Mouse (Mus musculus): ENCODE data around the gene Nobox.

Nobox gene

DNA sequence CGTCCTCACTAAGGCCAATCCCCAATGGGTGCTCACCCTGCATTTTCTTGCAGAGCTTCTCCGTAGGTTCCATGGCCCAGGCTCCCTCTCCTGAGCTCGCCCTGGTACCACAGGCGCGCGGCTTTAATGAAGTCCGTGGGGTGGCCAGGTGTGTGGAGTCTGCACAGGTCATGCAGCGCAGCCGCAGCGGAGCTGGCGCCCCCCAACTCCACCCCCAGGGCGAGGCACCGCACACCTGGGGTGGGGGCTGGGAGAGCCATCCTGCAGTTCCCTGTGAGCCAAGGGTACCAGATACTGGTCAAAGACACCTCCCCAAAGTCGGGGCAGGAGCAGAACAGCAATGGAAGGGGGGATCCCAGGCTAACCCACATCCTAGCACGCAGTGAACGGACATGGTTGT, at the start of gene Nobox:
Nobox (minus strand) TSS at position 101 of the 400 bp plus-strand sequence.
- in situ Hi-C loops (cut with MboI, MseI), result no loop called here

- in situ Hi-C loops (cut with MboI, MseI), result no loop called here
Measured at GRCm38 (mm10) chr6:43354562-43355241, 45.3 kb upstream of the Nobox start.

GRCm38 (mm10) chr6:43353446-43353845, 44.1 kb upstream of the Nobox start:
- in situ Hi-C loops (cut with MboI, MseI), result no loop called here

- in situ Hi-C loops (cut with MboI, MseI), result no loop called here
Measured at GRCm38 (mm10) chr6:43349083-43349482, 39.7 kb upstream of the Nobox start.

GRCm38 (mm10) chr6:43347637-43348036, 38.3 kb upstream of the Nobox start:
- in situ Hi-C loops (cut with MboI, MseI), result no loop called here

DNA sequence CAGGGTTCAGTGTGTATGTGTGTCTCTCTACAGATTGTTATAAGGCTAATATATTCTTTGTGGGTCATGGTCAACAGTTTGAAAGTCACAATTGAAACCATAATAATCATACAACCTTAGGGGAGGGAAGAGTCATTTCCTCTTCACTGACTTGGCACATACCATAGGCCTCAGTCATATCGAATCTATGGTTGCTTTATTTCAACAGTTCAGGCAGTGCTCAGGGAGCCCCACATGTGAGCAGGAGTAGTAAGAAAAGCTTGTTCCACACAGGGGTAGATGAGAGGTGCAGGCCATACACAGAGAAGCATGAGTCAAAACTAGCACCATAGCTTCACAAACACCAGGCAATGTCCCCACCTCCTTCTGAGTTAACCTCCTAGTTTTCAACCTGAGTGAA, 33.7 kb upstream of the Nobox start:
- in situ Hi-C loops (cut with MboI, MseI), result no loop called here

- in situ Hi-C loops (cut with MboI, MseI), result no loop called here
Measured at GRCm38 (mm10) chr6:43342386-43342785, 33.0 kb upstream of the Nobox start.

DNA sequence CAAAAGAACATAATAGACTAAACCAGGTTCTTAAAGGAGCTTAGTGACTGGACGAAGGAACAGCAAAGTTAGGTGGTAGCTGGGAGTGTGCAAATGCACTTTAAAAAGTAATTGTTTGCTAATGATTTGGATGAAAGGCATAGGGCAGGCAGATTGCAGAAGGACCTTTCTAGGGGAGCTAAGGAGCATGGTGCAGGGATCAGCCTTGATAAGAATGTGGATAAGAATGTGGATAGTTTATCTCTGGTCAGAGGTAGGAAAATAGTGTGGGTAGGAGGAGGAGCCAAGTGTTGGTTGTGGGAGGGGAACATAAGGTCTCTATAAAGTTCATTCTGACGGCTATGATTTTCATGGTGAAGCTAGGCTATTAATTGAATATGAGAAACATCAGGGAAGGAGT, 29.4 kb upstream of the Nobox start:
- in situ Hi-C loops (cut with MboI, MseI), result no loop called here

DNA sequence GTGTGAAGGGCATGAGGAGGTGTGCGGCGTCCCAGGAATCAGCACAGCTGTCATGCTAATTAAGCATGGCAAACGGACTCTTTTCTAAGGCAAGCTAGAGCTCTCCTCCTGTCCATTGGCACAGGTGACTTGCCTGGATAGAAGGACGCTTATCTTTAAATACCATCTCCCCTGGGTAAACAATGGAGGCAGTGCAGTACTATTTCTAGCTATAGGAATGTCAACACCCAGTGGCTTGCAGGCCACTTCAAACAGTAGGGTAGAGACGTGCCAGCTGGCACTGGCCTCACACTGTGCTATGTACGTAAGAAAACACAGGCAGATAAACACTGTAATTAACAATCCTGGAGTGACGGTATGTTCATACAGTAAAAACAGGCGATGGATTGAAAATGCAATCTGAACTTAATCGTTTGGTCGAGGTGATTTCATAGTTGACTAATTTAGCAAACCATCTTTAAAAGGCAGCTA, 28.2 kb upstream of the Nobox start:
- in situ Hi-C loops (cut with MboI, MseI), result no loop called here

- in situ Hi-C loops (cut with MboI, MseI), result no loop called here
Measured at GRCm38 (mm10) chr6:43335619-43336234, 26.4 kb upstream of the Nobox start.

- in situ Hi-C loops (cut with MboI, MseI), result no loop called here
Measured at GRCm38 (mm10) chr6:43333479-43333878, 24.1 kb upstream of the Nobox start.

- in situ Hi-C loops (cut with MboI, MseI), result no loop called here
Measured at GRCm38 (mm10) chr6:43312961-43313656, 3.8 kb upstream of the Nobox start.

DNA sequence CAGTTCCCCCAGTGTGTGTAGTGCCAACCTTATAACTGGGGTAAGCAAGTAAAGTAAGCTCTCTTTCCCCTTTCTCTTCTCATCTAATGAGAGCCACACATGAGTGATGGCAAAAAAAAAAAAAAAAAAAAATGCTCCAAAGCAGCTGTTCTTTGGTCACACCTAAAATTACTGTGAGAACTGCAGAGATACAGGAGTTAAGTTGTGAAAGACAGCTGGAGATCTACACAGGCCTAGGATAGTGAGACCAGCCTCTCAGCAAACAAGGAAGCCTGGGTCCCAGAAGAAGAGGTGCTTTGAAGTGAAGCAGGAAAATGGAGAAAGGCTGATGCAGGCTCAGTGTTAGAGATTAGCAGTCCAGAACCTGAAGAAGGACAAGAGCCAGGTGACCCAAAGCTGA, 3.2 kb upstream of the Nobox start:
- in situ Hi-C loops (cut with MboI, MseI), result no loop called here

- in situ Hi-C loops (cut with MboI, MseI), result no loop called here
Measured at GRCm38 (mm10) chr6:43310071-43310470, 717 bp upstream of the Nobox start.

DNA sequence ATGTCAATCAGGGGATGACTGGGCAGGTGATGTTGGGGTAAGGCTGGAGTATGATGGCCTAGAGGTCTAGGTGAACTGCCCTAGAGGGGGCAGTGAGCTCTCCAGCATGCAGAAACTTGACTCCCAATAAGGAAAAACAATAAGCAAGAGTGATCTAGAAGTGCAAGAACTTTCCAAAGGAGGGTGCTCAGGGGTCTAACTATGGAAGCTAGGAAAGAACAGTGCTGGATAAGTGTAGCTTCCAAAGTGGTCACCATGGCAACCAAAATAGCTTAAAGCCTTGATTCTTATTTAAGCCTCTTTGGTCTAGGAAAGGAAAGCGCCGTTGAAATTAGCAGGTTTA, 11.9 kb downstream of the Nobox start:
- in situ Hi-C loops (cut with MboI, MseI), result no loop called here

- in situ Hi-C loops (cut with MboI, MseI), result no loop called here
Measured at GRCm38 (mm10) chr6:43296798-43297507, 12.4 kb downstream of the Nobox start.

- in situ Hi-C loops (cut with MboI, MseI), result no loop called here
Measured at GRCm38 (mm10) chr6:43295908-43296307, 13.4 kb downstream of the Nobox start.

- in situ Hi-C loops (cut with MboI, MseI), result no loop called here
Measured at GRCm38 (mm10) chr6:43293175-43293574, 16.2 kb downstream of the Nobox start.

DNA sequence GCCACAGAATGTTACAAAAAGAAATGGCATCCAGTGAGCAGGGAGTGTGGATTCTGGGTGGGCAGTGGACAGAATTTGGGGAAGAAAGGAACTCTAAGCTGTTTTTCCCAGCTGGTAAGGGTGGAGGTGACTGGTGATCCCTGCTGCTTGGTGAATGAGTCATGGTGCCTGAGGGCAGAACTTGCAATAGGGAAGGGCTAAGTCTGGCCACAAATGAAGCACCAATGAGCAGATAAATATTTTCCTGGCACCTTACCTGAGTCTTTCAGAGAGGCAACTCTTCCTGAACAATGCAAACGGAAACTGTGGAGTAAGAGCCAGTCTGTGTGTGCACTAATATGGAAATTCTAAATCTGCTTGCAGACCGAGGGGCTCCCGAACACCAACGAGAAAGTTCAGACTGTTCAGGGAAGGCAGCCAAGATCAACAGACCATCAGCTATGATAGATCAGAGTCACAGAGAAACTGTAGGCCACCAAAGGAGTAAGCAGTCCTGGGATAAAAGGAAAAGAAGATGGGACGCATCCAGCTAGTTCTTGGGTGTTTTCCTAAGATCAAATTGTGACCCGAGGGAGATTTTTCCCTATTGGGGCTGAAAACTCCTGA, 16.8 kb downstream of the Nobox start:
- in situ Hi-C loops (cut with MboI, MseI), result no loop called here

DNA sequence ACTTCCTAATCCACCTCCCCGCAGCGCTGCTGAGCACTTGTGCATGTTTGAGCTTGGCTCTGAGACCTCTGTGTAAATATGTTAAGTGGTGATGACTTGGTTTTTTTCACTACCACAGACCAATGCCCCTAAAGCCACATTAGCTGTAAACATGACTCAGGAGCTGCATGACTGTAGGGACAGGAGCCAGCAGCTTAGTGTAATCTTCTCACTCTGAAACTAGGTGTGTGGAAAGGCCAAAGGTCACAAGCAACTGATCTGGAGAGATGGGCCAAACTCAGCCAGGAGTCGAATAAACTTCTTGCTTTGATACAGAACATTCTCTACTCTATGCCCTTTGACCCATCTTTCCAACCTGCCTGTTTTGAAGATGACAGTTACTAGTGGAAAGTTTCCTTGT, 17.3 kb downstream of the Nobox start:
- in situ Hi-C loops (cut with MboI, MseI), result no loop called here

DNA sequence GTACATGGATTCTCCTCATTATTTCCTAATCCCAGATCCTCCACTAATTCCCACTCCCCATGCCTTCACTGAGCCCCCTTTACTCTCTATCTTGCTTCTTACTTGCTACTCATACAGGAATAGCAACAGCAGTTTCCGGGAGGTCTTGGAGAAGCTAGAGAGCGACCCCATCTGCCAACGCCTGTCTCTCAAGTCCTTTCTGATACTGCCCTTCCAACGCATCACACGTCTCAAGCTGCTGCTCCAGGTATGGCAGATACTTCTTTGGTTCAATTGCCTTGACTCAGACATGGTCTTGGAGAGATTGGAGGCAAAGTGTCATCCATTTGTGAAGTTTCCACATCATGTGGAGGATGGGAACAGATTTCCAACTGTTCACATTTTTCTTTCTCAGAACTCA, 28.9 kb downstream of the Nobox start:
- in situ Hi-C loops (cut with MboI, MseI), result no loop called here

DNA sequence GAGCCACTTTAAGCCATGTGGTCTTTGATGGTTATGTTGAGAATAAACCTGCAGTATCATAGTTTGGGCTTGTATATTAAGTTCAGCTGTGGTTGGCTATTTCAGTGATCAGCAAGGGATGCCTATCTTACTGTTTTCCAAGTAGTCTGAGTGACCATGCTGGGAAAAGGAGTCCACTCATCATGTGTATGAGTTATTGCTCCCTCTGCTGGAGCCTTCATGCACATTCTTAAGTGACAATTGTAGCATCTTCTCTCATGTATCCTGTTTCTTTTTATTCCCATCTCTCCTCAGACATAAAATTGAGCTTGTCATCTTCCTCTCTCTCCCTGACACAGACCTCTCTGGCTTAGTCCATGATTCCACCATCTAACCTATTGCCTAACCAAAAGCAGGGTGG, 31.1 kb downstream of the Nobox start:
- in situ Hi-C loops (cut with MboI, MseI), result loop anchor here (10.0 kb wide), 1 partner anchor 337 kb away; no protein-coding TSS in a partner anchor
